Mouse (Mus musculus): ENCODE measurements around the gene Pus1. TPM values are rescaled to one million over a fixed set of nuclear protein-coding genes. Genes with fewer than 3 reads are reported as not detected.
A peak's percentile ranks its signal among the peaks of the same experiment; 100 is the strongest.

Pus1 gene
- polyA plus RNA-seq, 1 experiment from 2014 or later: 12.5 TPM

GRCm38 (mm10) chr5:110804012-110804743, 23.7 kb upstream of the Pus1 start:
- ATAC-seq: no peak
- peaks cover 9% of the 10 kb centered on the region; the same call in 1 of the 2 replicates for H3K36me3 ChIP-seq (ENCODE audit: insufficient read depth, low read length)
- H3K27me3 ChIP-seq (replicated peaks; ENCODE audit: insufficient read depth, low read length): no peaks in the 10 kb centered on the region
- no peak for DNase-seq (ENCODE audit: low spot score)
- no peak overlapping the region for H3K4me2 ChIP-seq (replicated peaks; ENCODE audit: low read depth, low read length)
- H3K27ac ChIP-seq (ENCODE audit: low read length): no peak overlapping the region
- no peaks in the 10 kb centered on the region for H3K9me3 ChIP-seq (ENCODE audit: low read length)
- TF ChIP-seq CTCF (IDR thresholded peaks at IDR 0.05): no peak
- no peak for TF ChIP-seq EP300 (IDR thresholded peaks at IDR 0.05)
- 79% methylated on average over 7 of the region's 7 CpGs for WGBS
- no peak overlapping the region for H3K4me3 ChIP-seq (ENCODE audit: low read depth, low read length)
- H3K9ac ChIP-seq (replicated peaks; ENCODE audit: low read depth): no peak overlapping the region
- H3K4me1 ChIP-seq (ENCODE audit: insufficient read depth, low read depth, low read length): peaks cover 7% of the 10 kb centered on the region; the same call in 1 of the 2 replicates

- Histone ChIP-seq H3K9ac (replicated peaks; ENCODE audit: low read depth) (no peak overlapping the region), H3K4me1 (ENCODE audit: insufficient read depth, low read depth, low read length) (peaks cover 4% of the 10 kb centered on the region; the same call in 1 of the 2 replicates), H3K27me3 (replicated peaks; ENCODE audit: insufficient read depth, low read length) (no peaks in the 10 kb centered on the region), H3K36me3 (ENCODE audit: insufficient read depth, low read length) (peaks cover 9% of the 10 kb centered on the region; the same call in 1 of the 2 replicates), H3K9me3 (ENCODE audit: low read length) (no peaks in the 10 kb centered on the region), H3K4me3 (ENCODE audit: low read depth, low read length) (no peak overlapping the region), H3K27ac (ENCODE audit: low read length) (no peak overlapping the region), H3K4me2 (replicated peaks; ENCODE audit: low read depth, low read length) (no peak overlapping the region)
- no peak for ATAC-seq
- no peak for TF ChIP-seq CTCF (IDR thresholded peaks at IDR 0.05)
- no peak for TF ChIP-seq EP300 (IDR thresholded peaks at IDR 0.05)
- no peak for DNase-seq (ENCODE audit: low spot score)
Observed at GRCm38 (mm10) chr5:110802809-110803208, 22.4 kb upstream of the Pus1 start.

GRCm38 (mm10) chr5:110802186-110802585, 21.7 kb upstream of the Pus1 start:
- H3K4me1 ChIP-seq (ENCODE audit: insufficient read depth, low read depth, low read length): no peaks in the 10 kb centered on the region
- no peak overlapping the region for H3K4me2 ChIP-seq (replicated peaks; ENCODE audit: low read depth, low read length)
- H3K9ac ChIP-seq (replicated peaks; ENCODE audit: low read depth): no peak overlapping the region
- H3K36me3 ChIP-seq (ENCODE audit: insufficient read depth, low read length): peaks cover 9% of the 10 kb centered on the region
- WGBS: 78% methylated on average over 4 of the region's 4 CpGs
- ATAC-seq (no peak), DNase-seq (ENCODE audit: low spot score) (no peak)
- no peaks in the 10 kb centered on the region for H3K27me3 ChIP-seq (replicated peaks; ENCODE audit: insufficient read depth, low read length)
- no peak for TF ChIP-seq EP300 (IDR thresholded peaks at IDR 0.05)
- TF ChIP-seq CTCF (IDR thresholded peaks at IDR 0.05): no peak
- H3K4me3 ChIP-seq (ENCODE audit: low read depth, low read length): no peak overlapping the region
- H3K27ac ChIP-seq (ENCODE audit: low read length): no peak overlapping the region
- no peaks in the 10 kb centered on the region for H3K9me3 ChIP-seq (ENCODE audit: low read length)

- TF ChIP-seq CTCF (IDR thresholded peaks at IDR 0.05): no peak
- no peak for TF ChIP-seq EP300 (IDR thresholded peaks at IDR 0.05)
Observed at GRCm38 (mm10) chr5:110801036-110801624, 20.7 kb upstream of the Pus1 start.

GRCm38 (mm10) chr5:110797696-110798095, 17.2 kb upstream of the Pus1 start:
- ATAC-seq (peak; percentile 53), DNase-seq (ENCODE audit: low spot score) (peak; percentile 57)
- Histone ChIP-seq H3K27ac (ENCODE audit: low read length) (no peak overlapping the region), H3K4me1 (ENCODE audit: insufficient read depth, low read depth, low read length) (no peaks in the 10 kb centered on the region), H3K36me3 (ENCODE audit: insufficient read depth, low read length) (peaks cover 35% of the 10 kb centered on the region), H3K27me3 (replicated peaks; ENCODE audit: insufficient read depth, low read length) (no peaks in the 10 kb centered on the region), H3K9me3 (ENCODE audit: low read length) (no peaks in the 10 kb centered on the region), H3K4me3 (ENCODE audit: low read depth, low read length) (no peak overlapping the region), H3K4me2 (replicated peaks; ENCODE audit: low read depth, low read length) (no peak overlapping the region), H3K9ac (replicated peaks; ENCODE audit: low read depth) (no peak overlapping the region)
- 49% methylated on average over 4 of the region's 4 CpGs for WGBS
- TF ChIP-seq CTCF (IDR thresholded peaks at IDR 0.05): no peak
- no peak for TF ChIP-seq EP300 (IDR thresholded peaks at IDR 0.05)

More at GRCm38 (mm10) chr5:110801036-110801624, 20.7 kb upstream of the Pus1 start:
- no peaks in the 10 kb centered on the region for H3K9me3 ChIP-seq (ENCODE audit: low read length)
- ATAC-seq (no peak), DNase-seq (ENCODE audit: low spot score) (no peak)
- no peak overlapping the region for H3K9ac ChIP-seq (replicated peaks; ENCODE audit: low read depth)
- peaks cover 10% of the 10 kb centered on the region for H3K36me3 ChIP-seq (ENCODE audit: insufficient read depth, low read length)
- H3K27me3 ChIP-seq (replicated peaks; ENCODE audit: insufficient read depth, low read length): no peaks in the 10 kb centered on the region
- H3K4me2 ChIP-seq (replicated peaks; ENCODE audit: low read depth, low read length): no peak overlapping the region
- no peak overlapping the region for H3K4me3 ChIP-seq (ENCODE audit: low read depth, low read length)
- no peaks in the 10 kb centered on the region for H3K4me1 ChIP-seq (ENCODE audit: insufficient read depth, low read depth, low read length)
- H3K27ac ChIP-seq (ENCODE audit: low read length): no peak overlapping the region
- WGBS: 82% methylated on average over 3 of the region's 3 CpGs

GRCm38 (mm10) chr5:110794363-110794762, 13.9 kb upstream of the Pus1 start:
- WGBS: 91% methylated on average over 7 of the region's 7 CpGs
- Histone ChIP-seq H3K27me3 (replicated peaks; ENCODE audit: insufficient read depth, low read length) (no peaks in the 10 kb centered on the region), H3K4me3 (ENCODE audit: low read depth, low read length) (no peak overlapping the region), H3K9ac (replicated peaks; ENCODE audit: low read depth) (no peak overlapping the region), H3K9me3 (ENCODE audit: low read length) (no peaks in the 10 kb centered on the region), H3K4me1 (ENCODE audit: insufficient read depth, low read depth, low read length) (no peaks in the 10 kb centered on the region), H3K36me3 (ENCODE audit: insufficient read depth, low read length) (peaks cover 54% of the 10 kb centered on the region), H3K4me2 (replicated peaks; ENCODE audit: low read depth, low read length) (no peak overlapping the region), H3K27ac (ENCODE audit: low read length) (no peak overlapping the region)
- no peak for TF ChIP-seq EP300 (IDR thresholded peaks at IDR 0.05)
- DNase-seq (ENCODE audit: low spot score) (no peak), ATAC-seq (no peak)
